Mouse (Mus musculus) splenic B cell, adult 2 months (primary cell): Measurements from ENCODE around the gene Clpb.
A peak's percentile ranks its signal among the peaks of the same experiment; 100 is the strongest.

Experiments
- DNase-seq: peaks from one replicate; pipeline ENCODE4 v3.0.0-alpha.2; 2011; ENCODE audit warnings: low read depth, low spot score
- H3K27me3 ChIP-seq: 2 replicates; pipeline ENCODE4 v1.6.1; 2012; ENCODE audit warnings: mild to moderate bottlenecking, low read length, moderate library complexity, mixed read lengths; ENCODE audit not compliant: control insufficient read depth, poor library complexity, insufficient read depth, severe bottlenecking
- H3K36me3 ChIP-seq: 2 replicates; pipeline ENCODE4 v1.6.1; 2012; ENCODE audit warnings: mild to moderate bottlenecking, low read length, moderate library complexity, mixed read lengths; ENCODE audit not compliant: control insufficient read depth, poor library complexity, insufficient read depth, severe bottlenecking

The Clpb gene

DNA sequence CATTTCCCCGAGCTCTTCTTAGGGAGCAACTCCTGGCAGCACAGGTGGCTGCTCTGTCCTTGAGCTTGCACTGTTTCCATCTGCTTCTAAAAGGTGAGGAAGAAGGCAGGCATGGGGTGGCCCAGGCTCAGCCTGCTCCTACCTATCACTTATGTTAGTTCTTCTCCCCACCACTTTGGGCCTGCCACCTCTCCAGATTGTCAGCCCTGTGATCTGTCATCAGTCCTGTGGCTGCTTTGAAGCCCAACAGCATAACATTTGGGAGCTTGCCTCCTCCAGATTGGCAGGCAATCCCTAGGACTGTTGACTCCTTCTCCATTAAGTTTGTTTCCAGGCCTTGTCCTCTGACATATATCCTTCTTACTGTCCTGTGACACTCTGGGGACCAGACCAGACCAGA lies 108.2 kb downstream of the Clpb start:
- no peaks in the 10 kb centered on the region for H3K27me3 ChIP-seq
- H3K36me3 ChIP-seq, result no peaks in the 10 kb centered on the region
- no peak for DNase-seq

DNA sequence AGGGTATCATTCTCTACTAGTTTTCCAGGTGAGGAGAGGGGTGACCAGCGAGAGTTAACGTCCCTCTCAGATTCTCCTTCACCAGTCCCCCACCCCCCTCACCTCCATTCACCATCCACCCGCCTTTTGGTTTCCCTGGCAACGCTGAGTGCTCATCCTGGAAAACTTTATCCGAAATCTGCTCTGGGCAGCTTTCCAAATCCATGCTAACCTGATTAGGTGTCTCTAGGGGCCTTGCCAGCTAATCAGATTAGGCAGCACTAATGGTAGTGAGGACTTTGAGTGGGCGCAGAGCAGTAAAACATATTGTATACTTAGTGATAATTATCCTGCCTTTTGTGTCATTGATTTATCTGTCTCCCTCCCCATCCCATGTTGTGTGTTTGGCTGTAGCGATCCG lies 109.3 kb downstream of the Clpb start:
- Histone ChIP-seq H3K27me3 (no peaks in the 10 kb centered on the region), H3K36me3 (no peaks in the 10 kb centered on the region)
- no peak for DNase-seq

DNA sequence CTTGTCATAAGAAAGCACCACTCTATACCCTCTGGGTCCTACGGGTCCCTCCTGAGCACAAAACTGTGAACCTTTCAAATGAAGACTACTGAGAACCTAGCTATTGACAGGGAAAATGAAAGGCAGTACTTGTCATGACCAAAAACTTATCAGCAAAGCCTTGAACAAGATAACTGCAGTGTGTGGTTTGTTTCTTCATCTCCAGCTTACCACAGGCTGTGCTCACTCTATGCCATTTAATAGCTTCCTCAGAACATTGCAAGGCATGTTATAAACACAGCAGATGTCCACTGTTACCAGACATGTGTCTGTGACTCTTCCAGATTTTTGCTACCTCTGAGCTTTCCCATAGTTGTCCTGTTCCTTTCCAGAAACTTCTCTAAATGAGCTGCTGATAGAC lies 113.6 kb downstream of the Clpb start:
- Histone ChIP-seq H3K27me3 (no peaks in the 10 kb centered on the region), H3K36me3 (no peaks in the 10 kb centered on the region)
- DNase-seq, result no peak

DNA sequence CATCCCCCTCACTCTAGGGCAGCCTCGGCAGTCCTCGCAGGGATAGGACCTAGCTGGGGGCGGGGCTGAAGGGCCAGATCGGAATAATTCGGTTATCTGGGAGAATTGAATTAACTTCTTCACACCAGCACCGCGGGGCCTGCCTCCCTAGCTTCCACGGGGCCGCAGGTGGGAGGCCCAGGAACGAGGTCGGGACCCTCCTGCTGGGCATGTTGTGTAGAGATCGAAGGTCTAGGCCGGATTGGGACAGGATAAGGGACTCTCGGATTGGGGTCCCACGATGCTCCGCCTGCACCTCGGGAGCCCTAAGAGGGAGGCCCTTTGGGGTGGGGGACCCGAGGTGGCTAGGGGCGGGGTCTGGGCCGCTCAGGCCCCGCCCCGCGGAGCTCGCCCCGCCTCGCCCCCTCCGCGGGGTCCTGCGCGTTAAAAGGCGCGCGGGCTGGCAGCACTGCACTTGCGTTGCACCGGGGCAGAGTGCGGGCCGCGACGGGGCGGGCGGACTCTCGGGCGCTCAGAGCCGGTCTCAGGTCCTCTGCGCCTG lies 154.5 kb downstream of the Clpb start, which contains the start of gene Phox2a:
Gene Phox2a, plus strand, starts transcription at position 453 of the 541 bp plus-strand sequence.
- no peaks in the 10 kb centered on the region; the same call in none of the 2 replicates for H3K27me3 ChIP-seq
- DNase-seq, result no peak

DNA sequence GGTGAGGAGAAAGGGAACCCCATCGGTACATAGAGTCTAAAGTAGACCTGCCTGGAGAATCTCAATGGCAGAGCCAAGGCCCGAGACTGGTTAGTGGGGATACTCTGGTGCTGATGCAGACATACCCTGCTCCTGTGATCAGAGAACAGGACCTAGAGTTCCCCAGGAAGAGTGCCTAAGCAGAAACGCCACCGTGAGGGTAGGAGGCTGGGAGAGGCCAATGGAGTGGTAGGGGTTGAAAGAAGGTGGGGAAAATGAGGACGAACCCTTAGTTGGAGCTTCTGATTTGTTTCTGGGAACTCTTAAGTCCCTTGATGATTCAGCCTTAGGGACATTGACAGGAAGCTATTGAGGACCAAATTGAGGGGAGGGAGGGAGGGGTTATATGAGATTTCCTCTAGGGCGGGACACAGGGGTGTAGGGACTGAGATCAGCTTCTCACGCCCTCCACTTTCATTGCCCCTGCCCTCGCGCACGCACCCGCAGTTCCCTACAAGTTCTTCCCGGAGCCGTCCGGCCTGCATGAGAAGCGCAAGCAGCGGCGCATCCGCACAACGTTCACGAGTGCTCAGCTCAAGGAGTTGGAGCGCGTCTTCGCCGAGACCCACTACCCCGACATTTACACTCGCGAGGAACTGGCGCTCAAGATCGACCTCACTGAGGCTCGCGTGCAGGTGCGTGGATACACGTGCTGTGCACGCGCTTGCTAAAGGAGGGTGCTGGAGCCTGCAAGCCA lies 157.0 kb downstream of the Clpb start:
- Histone ChIP-seq H3K27me3 (no peaks in the 10 kb centered on the region; the same call in none of the 2 replicates), H3K36me3 (no peaks in the 10 kb centered on the region)
- DNase-seq, result peak; percentile 49

More for the DNA sequence above, 154.5 kb downstream of the Clpb start, which contains the start of gene Phox2a:
- no peaks in the 10 kb centered on the region for H3K36me3 ChIP-seq

DNA sequence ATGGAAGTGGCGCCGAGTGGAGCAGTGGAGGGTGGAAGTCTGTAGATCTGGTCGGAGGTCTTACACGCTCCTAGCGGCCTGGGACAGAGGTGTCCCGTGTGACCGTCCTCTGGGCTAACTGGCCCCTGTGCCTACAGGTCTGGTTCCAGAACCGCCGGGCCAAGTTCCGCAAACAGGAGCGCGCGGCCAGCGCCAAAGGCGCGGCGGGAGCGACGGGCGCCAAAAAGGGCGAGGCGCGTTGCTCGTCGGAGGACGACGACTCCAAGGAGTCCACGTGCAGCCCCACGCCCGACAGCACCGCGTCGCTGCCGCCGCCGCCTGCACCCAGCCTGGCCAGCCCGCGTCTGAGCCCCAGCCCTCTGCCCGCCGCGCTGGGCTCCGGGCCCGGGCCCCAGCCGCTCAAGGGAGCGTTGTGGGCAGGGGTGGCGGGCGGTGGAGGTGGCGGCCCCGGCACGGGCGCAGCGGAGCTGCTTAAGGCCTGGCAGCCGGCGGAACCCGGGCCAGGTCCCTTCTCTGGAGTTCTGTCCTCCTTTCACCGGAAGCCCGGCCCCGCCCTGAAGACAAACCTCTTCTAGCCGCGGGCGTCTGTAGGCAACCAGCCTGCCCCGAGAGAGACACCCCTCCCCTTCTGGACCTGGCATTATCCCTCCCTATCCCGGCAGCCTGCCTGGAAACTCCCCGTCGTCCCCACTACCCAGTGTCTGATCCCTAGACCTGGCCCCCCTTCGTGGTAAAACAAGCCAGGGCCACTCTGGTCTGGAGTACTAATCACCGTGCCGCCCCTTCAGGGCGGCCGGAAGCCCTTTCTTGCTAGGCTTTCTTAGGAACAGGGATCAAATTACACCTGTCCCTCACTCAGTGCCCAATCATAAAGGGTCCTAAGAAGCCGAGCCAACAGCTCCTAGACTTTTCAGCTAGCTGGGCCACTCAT lies 158.4 kb downstream of the Clpb start:
- DNase-seq, result peak; percentile 39
- 0 out of 2 replicates have a peak, but pooled peaks cover 2% of the 10 kb centered on the region for H3K36me3 ChIP-seq
- no peaks in the 10 kb centered on the region; the same call in none of the 2 replicates for H3K27me3 ChIP-seq

DNA sequence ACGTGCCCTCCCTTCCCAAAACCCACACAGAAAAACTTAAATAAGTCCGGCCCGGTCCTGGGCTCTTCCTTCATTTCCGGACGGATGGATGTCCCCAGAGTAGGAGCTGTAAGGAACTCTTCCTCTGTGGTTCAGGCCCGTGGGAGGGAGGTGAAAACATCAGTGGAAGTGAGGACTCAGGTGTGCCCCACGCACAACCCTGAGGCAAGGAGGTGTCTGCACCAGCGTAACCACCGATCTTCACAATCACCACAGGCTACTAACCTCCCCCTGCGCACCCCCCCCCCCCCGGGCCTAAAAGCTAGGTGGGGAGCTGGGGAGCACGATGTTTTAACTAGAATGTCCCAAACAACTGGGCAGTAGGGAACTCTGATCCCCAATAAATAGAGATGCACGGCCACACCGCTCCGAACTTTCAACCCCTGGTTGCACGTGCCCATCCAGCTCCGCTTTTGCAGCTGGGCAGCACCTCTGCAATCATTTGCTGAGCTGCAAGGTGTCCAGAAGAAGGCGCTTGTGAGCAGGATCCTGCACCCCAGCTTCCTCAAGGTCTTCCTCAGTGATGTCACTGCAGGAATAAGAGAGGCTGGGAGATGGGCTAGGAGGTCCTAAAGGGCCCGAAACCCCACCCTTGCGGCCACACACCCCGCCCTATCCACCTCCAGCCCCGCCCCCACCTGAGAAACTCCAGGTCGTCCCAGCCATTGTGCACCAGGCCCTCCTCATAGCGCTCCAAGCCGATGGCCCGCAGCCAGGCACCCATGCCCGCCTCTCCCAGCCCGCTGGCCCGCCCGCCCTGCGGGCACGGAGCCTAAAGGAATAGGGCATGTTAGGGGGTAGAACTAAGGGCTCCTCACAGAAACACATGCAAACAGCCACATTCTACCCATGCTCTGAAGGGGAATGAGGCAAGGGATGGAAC lies 159.7 kb downstream of the Clpb start:
- Histone ChIP-seq H3K36me3 (0 out of 2 replicates have a peak, but pooled peaks cover 2% of the 10 kb centered on the region), H3K27me3 (no peaks in the 10 kb centered on the region; the same call in none of the 2 replicates)
- DNase-seq, result peak; percentile 19

DNA sequence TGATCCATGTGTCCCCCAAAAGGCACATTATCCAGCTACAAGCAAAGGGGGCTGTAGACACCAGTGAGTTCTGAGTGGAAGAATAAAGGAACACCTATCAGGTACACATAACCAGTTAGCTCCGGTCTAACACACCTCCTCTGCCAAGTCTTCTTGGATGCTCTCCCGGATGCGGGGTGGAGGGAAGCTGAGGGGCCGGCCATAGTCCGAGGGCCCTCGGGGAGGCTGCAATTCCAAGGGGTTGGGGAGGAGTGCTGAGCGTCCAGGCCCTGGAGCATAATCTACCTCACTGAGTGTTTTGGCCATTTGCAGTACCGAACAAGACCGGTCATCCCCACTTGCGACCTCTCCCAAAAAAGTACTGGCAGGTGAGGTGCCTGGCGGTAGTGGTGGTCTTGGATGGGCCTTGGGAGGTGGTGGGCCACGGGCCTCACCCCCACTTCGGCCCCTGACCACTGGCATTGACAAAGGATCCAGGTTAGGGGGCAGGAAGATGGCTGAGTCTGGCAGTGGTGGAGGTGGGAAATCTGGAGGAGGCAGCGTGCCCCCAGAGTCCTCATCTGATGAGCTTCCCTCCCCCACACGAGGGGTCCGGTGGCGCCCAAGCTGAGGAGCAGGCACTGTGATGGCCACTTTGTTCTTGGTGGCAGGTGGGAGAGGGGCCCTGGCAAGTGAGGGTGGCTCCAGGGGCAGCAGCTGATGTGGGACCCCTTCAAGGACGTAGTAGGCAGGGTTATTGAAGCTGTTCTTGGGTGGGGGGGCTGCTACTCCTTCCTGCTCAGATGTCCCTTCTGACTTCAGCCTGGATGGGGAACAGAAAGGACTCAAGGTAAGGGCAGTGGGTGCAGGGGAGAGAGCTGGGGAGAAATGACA lies 160.6 kb downstream of the Clpb start:
- 0 out of 2 replicates have a peak, but pooled peaks cover 2% of the 10 kb centered on the region for H3K36me3 ChIP-seq
- H3K27me3 ChIP-seq, result no peaks in the 10 kb centered on the region; the same call in 1 of the 2 replicates
- DNase-seq, result no peak

DNA sequence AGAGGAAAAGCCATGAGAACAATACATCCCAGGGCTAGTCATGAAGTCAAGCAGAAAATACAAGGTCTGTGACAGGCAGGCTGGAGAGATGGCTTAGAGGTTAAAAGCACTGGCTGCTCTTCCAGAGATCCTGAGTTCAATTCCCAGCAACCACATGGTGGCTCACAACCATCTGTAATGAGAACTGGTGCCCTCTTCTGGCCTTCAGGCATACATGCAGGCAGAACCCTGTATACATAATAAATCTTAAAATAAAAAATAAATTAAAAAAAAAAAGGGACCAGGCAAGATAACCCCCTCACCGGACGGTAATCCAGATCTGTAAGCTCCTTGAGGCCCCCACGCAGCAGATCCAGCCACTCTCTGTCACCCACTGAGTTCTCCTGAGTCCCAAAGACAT lies 166.9 kb downstream of the Clpb start:
- Histone ChIP-seq H3K36me3 (0 out of 2 replicates have a peak, but pooled peaks cover 2% of the 10 kb centered on the region), H3K27me3 (no peaks in the 10 kb centered on the region)
- DNase-seq, result no peak

DNA sequence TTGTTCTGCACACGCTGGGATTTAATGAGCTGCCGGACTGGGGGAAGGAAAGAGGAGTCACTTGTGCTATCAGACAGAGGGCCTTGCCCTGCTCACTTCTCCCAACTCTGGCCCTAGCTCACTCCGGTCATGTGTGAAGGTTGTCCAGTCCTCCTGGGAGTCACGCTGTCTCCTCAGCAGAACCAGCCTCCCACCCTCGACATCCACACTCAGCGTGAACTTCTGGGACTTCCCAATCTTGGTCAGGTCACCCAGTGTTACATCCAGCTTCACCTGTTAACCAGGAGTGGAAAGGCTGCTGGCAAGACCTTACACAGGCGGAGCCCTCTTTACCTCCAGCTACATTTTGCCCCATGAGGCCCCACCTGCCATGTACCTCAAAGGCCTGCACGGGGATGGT lies 168.0 kb downstream of the Clpb start:
- no peak for DNase-seq
- H3K36me3 ChIP-seq, result no peaks in the 10 kb centered on the region

DNA sequence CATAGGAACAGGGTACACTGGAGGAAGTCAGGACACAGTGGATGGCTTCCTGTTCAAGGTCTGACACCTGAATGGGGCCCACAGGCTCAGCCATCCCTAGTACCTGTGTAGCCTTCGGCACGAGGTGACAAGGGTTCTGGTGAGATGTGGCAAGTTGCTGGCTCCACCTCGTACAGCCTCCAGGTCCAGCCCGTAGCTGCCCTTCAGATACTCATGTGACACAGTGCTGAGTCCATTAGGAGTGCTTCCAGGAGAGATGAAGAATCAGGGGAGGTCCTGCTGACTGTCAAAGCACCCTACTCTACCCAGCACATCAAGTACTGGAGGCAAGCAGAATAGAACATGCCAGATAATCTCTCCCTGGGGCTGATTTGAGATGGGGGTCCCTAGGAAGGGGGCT lies 168.9 kb downstream of the Clpb start:
- Histone ChIP-seq H3K36me3 (no peaks in the 10 kb centered on the region), H3K27me3 (no peaks in the 10 kb centered on the region)
- no peak for DNase-seq

More for the DNA sequence above, 168.0 kb downstream of the Clpb start:
- no peaks in the 10 kb centered on the region for H3K27me3 ChIP-seq

DNA sequence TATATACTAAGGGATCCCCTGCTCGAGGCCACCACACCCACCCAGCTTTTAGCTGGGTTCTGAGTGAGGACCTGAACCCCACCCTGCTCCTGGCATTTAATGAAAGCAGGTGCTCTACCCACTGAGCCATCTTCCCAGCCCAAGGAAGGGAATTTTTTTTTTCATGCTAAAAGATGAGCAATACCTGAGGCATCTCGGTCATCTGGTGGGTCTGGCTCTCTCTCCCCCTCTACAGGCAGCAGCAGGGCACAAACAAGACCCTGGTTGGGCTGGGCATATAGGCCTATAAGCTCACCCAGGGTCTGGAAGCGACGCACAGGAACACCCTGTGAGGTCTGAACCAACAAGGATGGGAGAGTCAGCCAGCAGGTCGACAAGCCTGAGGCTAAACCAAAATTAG lies 169.9 kb downstream of the Clpb start:
- Histone ChIP-seq H3K27me3 (no peaks in the 10 kb centered on the region), H3K36me3 (no peaks in the 10 kb centered on the region)
- no peak for DNase-seq

DNA sequence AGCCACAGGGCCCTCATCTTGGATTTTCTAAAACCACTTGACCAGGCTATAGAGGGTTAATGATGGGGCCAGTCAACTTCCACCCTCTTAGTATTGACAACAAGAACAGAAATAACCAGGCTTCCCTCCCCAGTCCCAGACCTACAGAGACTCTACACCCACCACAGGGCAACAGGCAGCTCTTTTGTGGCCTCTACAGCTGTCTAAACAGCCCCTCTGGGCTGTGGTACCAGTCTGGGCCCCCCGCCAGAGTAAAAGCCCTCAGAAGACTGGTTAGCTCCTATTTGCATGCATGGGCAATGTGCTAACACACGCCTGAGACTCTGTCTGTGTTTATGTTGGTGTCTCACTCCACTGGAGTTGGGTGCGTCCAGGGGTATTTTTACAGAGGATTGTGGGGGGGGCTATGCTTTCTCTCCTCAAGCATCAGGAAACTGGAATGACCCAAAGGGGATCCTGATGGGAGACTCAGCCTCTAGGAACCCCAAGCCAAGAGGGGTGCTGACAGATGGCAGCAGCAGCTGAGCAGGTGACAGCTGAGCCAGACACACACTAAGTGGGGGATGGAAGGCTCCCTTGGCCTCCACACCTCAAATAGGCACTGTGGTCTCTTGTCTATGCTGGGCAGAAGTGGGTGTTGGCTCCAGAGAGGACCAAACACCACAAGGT lies 170.6 kb downstream of the Clpb start:
- no peak for DNase-seq
- H3K27me3 ChIP-seq, result no peaks in the 10 kb centered on the region
- no peaks in the 10 kb centered on the region for H3K36me3 ChIP-seq
